Mouse (Mus musculus): ENCODE data around the gene Csrp1. TPM values are rescaled to one million over a fixed set of nuclear protein-coding genes. Genes with fewer than 3 reads are reported as not detected.

Csrp1 gene
- total and polyA plus RNA-seq, 2 experiments from 2014 or later, result 33.0 to 95.2 TPM

GRCm38 (mm10) chr1:135770896-135771572 is 51.2 kb downstream of the Csrp1 start:
- Histone ChIP-seq H3K9me3 (ENCODE audit: low read length) (no peaks in the 10 kb centered on the region), H3K36me3 (ENCODE audit: insufficient read depth, low read length) (no peaks in the 10 kb centered on the region; the same call in 1 of the 2 replicates), H3K9ac (replicated peaks; ENCODE audit: low read length) (no peak overlapping the region), H3K27ac (no peak overlapping the region), H3K4me2 (ENCODE audit: low read depth, low read length) (no peak overlapping the region), H3K4me1 (ENCODE audit: insufficient read depth, low read length) (peaks cover 14% of the 10 kb centered on the region; the same call in 1 of the 2 replicates), H3K4me3 (ENCODE audit: low read length) (no peak overlapping the region), H3K27me3 (ENCODE audit: insufficient read depth, low read length) (no peaks in the 10 kb centered on the region)
- WGBS, result 34% methylated on average over 12 of the region's 12 CpGs
- ATAC-seq (0 out of 2 replicates have a peak, but pooled peaks have one; percentile 6), DNase-seq (ENCODE audit: low spot score) (no peak)
- TF ChIP-seq CTCF (IDR thresholded peaks at IDR 0.05; ENCODE audit: low read depth), result no peak

GRCm38 (mm10) chr1:135771573-135771970 is 51.7 kb downstream of the Csrp1 start:
- no peaks in the 10 kb centered on the region for H3K27me3 ChIP-seq (ENCODE audit: insufficient read depth, low read length)
- no peak overlapping the region for H3K9ac ChIP-seq (replicated peaks; ENCODE audit: low read length)
- DNase-seq (ENCODE audit: low spot score) (no peak), ATAC-seq (0 out of 2 replicates have a peak, but pooled peaks have one; percentile 13)
- H3K9me3 ChIP-seq (ENCODE audit: low read length), result no peaks in the 10 kb centered on the region
- H3K4me1 ChIP-seq (ENCODE audit: insufficient read depth, low read length), result peaks cover 13% of the 10 kb centered on the region; the same call in 1 of the 2 replicates
- no peaks in the 10 kb centered on the region; the same call in 1 of the 2 replicates for H3K36me3 ChIP-seq (ENCODE audit: insufficient read depth, low read length)
- H3K27ac ChIP-seq, result no peak overlapping the region
- TF ChIP-seq CTCF (IDR thresholded peaks at IDR 0.05; ENCODE audit: low read depth), result no peak
- WGBS, result 47% methylated on average over 8 of the region's 8 CpGs
- no peak overlapping the region for H3K4me3 ChIP-seq (ENCODE audit: low read length)
- no peak overlapping the region for H3K4me2 ChIP-seq (ENCODE audit: low read depth, low read length)

GRCm38 (mm10) chr1:135776596-135776995 is 56.7 kb downstream of the Csrp1 start:
- Histone ChIP-seq H3K4me2 (ENCODE audit: low read depth, low read length) (no peak overlapping the region), H3K27me3 (ENCODE audit: insufficient read depth, low read length) (no peaks in the 10 kb centered on the region), H3K27ac (no peak overlapping the region), H3K9me3 (ENCODE audit: low read length) (no peaks in the 10 kb centered on the region), H3K4me3 (ENCODE audit: low read length) (no peak overlapping the region), H3K4me1 (ENCODE audit: insufficient read depth, low read length) (0 out of 2 replicates have a peak, but pooled peaks cover 6% of the 10 kb centered on the region), H3K9ac (replicated peaks; ENCODE audit: low read length) (no peak overlapping the region), H3K36me3 (ENCODE audit: insufficient read depth, low read length) (no peaks in the 10 kb centered on the region)
- DNase-seq (ENCODE audit: low spot score) (no peak), ATAC-seq (no peak)
- no peak for TF ChIP-seq CTCF (IDR thresholded peaks at IDR 0.05; ENCODE audit: low read depth)

GRCm38 (mm10) chr1:135777046-135777445 is 57.2 kb downstream of the Csrp1 start:
- 100% methylated on average over 1 of the region's 1 CpGs for WGBS
- Histone ChIP-seq H3K27me3 (ENCODE audit: insufficient read depth, low read length) (no peaks in the 10 kb centered on the region), H3K4me3 (ENCODE audit: low read length) (no peak overlapping the region), H3K9ac (replicated peaks; ENCODE audit: low read length) (no peak overlapping the region), H3K36me3 (ENCODE audit: insufficient read depth, low read length) (no peaks in the 10 kb centered on the region), H3K9me3 (ENCODE audit: low read length) (no peaks in the 10 kb centered on the region), H3K4me2 (ENCODE audit: low read depth, low read length) (no peak overlapping the region), H3K4me1 (ENCODE audit: insufficient read depth, low read length) (0 out of 2 replicates have a peak, but pooled peaks cover 5% of the 10 kb centered on the region), H3K27ac (no peak overlapping the region)
- no peak for ATAC-seq
- TF ChIP-seq CTCF (IDR thresholded peaks at IDR 0.05; ENCODE audit: low read depth), result no peak
- no peak for DNase-seq (ENCODE audit: low spot score)

- Histone ChIP-seq H3K4me2 (ENCODE audit: low read depth, low read length) (no peak within 1 kb of the TSS), H3K27ac (no peak within 1 kb of the TSS), H3K9me3 (ENCODE audit: low read length) (no peaks in the 10 kb centered on the region), H3K9ac (replicated peaks; ENCODE audit: low read length) (no peak within 1 kb of the TSS), H3K36me3 (ENCODE audit: insufficient read depth, low read length) (no peaks in the 10 kb centered on the region), H3K4me1 (ENCODE audit: insufficient read depth, low read length) (0 out of 2 replicates have a peak, but pooled peaks cover 3% of the 10 kb centered on the region), H3K4me3 (ENCODE audit: low read length) (no peak within 1 kb of the TSS), H3K27me3 (ENCODE audit: insufficient read depth, low read length) (no peaks in the 10 kb centered on the region)
- ATAC-seq, result peak; percentile 30; the same call in 1 of the 2 replicates
- no peak for TF ChIP-seq CTCF (IDR thresholded peaks at IDR 0.05; ENCODE audit: low read depth)
- 27% methylated on average over 22 of the region's 22 CpGs for WGBS
- peak; percentile 39 for DNase-seq (ENCODE audit: low spot score)
Measured at GRCm38 (mm10) chr1:135778780-135779535, 59.1 kb downstream of the Csrp1 start, which contains the start of gene Tnni1. Gene Tnni1, plus strand, starts transcription at chr1:135779434.

- 0 out of 2 replicates have a peak, but pooled peaks cover 3% of the 10 kb centered on the region for H3K4me1 ChIP-seq (ENCODE audit: insufficient read depth, low read length)
- WGBS, result 55% methylated on average over 4 of the region's 4 CpGs
- ATAC-seq, result no peak
Measured at GRCm38 (mm10) chr1:135780649-135781048, 60.8 kb downstream of the Csrp1 start.

More at GRCm38 (mm10) chr1:135780649-135781048, 60.8 kb downstream of the Csrp1 start:
- H3K27ac ChIP-seq, result no peak overlapping the region
- TF ChIP-seq CTCF (IDR thresholded peaks at IDR 0.05; ENCODE audit: low read depth), result no peak
- H3K4me3 ChIP-seq (ENCODE audit: low read length), result no peak overlapping the region
- no peaks in the 10 kb centered on the region for H3K27me3 ChIP-seq (ENCODE audit: insufficient read depth, low read length)
- H3K9me3 ChIP-seq (ENCODE audit: low read length), result no peaks in the 10 kb centered on the region
- H3K36me3 ChIP-seq (ENCODE audit: insufficient read depth, low read length), result no peaks in the 10 kb centered on the region
- no peak overlapping the region for H3K4me2 ChIP-seq (ENCODE audit: low read depth, low read length)
- no peak overlapping the region for H3K9ac ChIP-seq (replicated peaks; ENCODE audit: low read length)
- no peak for DNase-seq (ENCODE audit: low spot score)

All from hindbrain, postnatal 0 days (tissue).